ENCODE assay signal across 9 mouse cellular contexts in genomic region chr1:74362325-74363229, GRCm38 (mm10). TPM values are rescaled to one million over a fixed set of nuclear protein-coding genes. Genes with fewer than 3 reads are reported as not detected.
A peak's percentile ranks its signal among the peaks of the same experiment; 100 is the strongest.
DNase-seq lines count a peak whose midpoint lies in the region; ATAC-seq and TF ChIP-seq lines count a peak whose summit lies in the region.
"Had no signal": no experiment of that assay in that cellular context is flagged by ENCODE, and none has a peak within 500 bp of the region (broad histone marks: within the 10 kb centered on the region; RNA-seq: fewer than 3 reads in every experiment).

No protein-coding gene starts in this region.

- 0 out of 2 replicates have a peak overlapping the region, but pooled peaks have one; percentile 19 for H3K9ac ChIP-seq in limb, embryonic 13.5 days

- intact Hi-C loops in left cerebral cortex, adult 2 months (cut with DNase I), result loop anchor here (5.0 kb wide), 2 partner anchors 75 to 155 kb away; no protein-coding TSS in a partner anchor
- intact Hi-C loops in left cerebral cortex, postnatal 36 days (cut with DNase I), result loop anchor here (2.0 to 10.0 kb wide), 2 partner anchors 50 to 158 kb away; no protein-coding TSS in a partner anchor

- H3K27ac ChIP-seq in left cerebral cortex, adult 2 months, result peak overlapping the region; percentile 44; the same call in 1 of the 2 replicates
- peak overlapping the region; percentile 61; the same call in 1 of the 2 replicates for H3K27ac ChIP-seq in limb, embryonic 13.5 days

- WGBS in limb, embryonic 13.5 days, result 61% methylated on average over 17 of the region's 17 CpGs

- H3K36me3 ChIP-seq in limb, embryonic 13.5 days, result no peaks in the 10 kb centered on the region

- H3K4me2 ChIP-seq in limb, embryonic 13.5 days (replicated peaks), result peak overlapping the region; percentile 43

- H3K9me3 ChIP-seq in limb, embryonic 13.5 days, result no peaks in the 10 kb centered on the region

- 0 out of 2 replicates have a peak, but pooled peaks cover under 1% of the 10 kb centered on the region for H3K27me3 ChIP-seq in limb, embryonic 13.5 days

- no peak for TF ChIP-seq CTCF in left cerebral cortex, adult 2 months (IDR thresholded peaks at IDR 0.05)

- H3K4me1 ChIP-seq in limb, embryonic 13.5 days, result peaks cover 15% of the 10 kb centered on the region

- DNase-seq in frontal cortex, postnatal 14 days (ENCODE audit: low spot score in 2 of 2), result no peak
- no peak for DNase-seq in left cerebral cortex, adult 2 months (ENCODE audit: extremely low spot score in 1 of 2, low spot score in 2 of 2)
- no peak for DNase-seq in left cerebral cortex, postnatal 36 days (ENCODE audit: low spot score in 2 of 2)
- peak; percentile 59 for DNase-seq in brain, adult 2 months (ENCODE audit: low read depth, low spot score)
- DNase-seq in ovary, postnatal 36 days (ENCODE audit: low spot score), result no peak

- peak; percentile 55 for ATAC-seq in frontal cortex, adult (ENCODE audit: low TSS enrichment)
- no peak for ATAC-seq in limb, embryonic 13.5 days (ENCODE audit: low FRiP score, low read depth)
- no peak for ATAC-seq in erythroblast, adult 5-6 weeks (replicated peaks; ENCODE audit: low FRiP score, poor library complexity, severe bottlenecking)

- peak overlapping the region; percentile 6; the same call in 1 of the 2 replicates for H3K4me3 ChIP-seq in left cerebral cortex, adult 2 months
- peak overlapping the region; percentile 16 for H3K4me3 ChIP-seq in limb, embryonic 13.5 days

RNA-seq across cellular contexts. Expression of gene Catip, which starts 0.7 kb away (rescaled TPM):
- total RNA-seq in left cerebral cortex, adult 2 months (2021), result 1 to 10 TPM in 1 of 2 experiments, under 1 TPM in 1; 0.54 to 1.9 TPM
- 1 to 10 TPM; 1.3 TPM for total RNA-seq in left cerebral cortex, postnatal 36 days (2021)
- 1.2 and 1.5 TPM in 2 replicates for polyA plus RNA-seq in limb, embryonic 13.5 days (2015; fragmentation: Nextera tagmentation; extraction: Ambion mirVana)
- total RNA-seq in erythroblast, adult 5-6 weeks (2015; ENCODE audit: low replicate concordance), result not detected in 2 replicates
- not detected in 2 replicates for total RNA-seq in erythroblast, adult 5-6 weeks (2017; ENCODE audit: low replicate concordance)
- polyA plus RNA-seq: C2C12 had no signal

RNA-seq across cellular contexts. Expression of gene Slc11a1, which starts 12.4 kb away (rescaled TPM):
- 1 to 10 TPM; 5.0 to 5.4 TPM for total RNA-seq in left cerebral cortex, adult 2 months (2021)
- total RNA-seq in left cerebral cortex, postnatal 36 days (2021), result 1 to 10 TPM; 2.6 to 5.1 TPM
- 2.4 and 2.9 TPM in 2 replicates for polyA plus RNA-seq in limb, embryonic 13.5 days (2015; fragmentation: Nextera tagmentation; extraction: Ambion mirVana)
- 20.2 and 37.0 TPM in 2 replicates for total RNA-seq in erythroblast, adult 5-6 weeks (2015; ENCODE audit: low replicate concordance)
- 3.0 and 12.7 TPM in 2 replicates for total RNA-seq in erythroblast, adult 5-6 weeks (2017; ENCODE audit: low replicate concordance)

RNA-seq across cellular contexts. Expression of gene Ctdsp1, which starts 28.7 kb away (rescaled TPM):
- 10 to 100 TPM; 21.6 to 25.6 TPM for total RNA-seq in left cerebral cortex, adult 2 months (2021)
- 10 to 100 TPM; 23.0 to 25.2 TPM for total RNA-seq in left cerebral cortex, postnatal 36 days (2021)
- 87.5 and 90.9 TPM in 2 replicates for polyA plus RNA-seq in limb, embryonic 13.5 days (2015; fragmentation: Nextera tagmentation; extraction: Ambion mirVana)
- total RNA-seq in erythroblast, adult 5-6 weeks (2015; ENCODE audit: low replicate concordance), result 30.7 and 40.5 TPM in 2 replicates
- total RNA-seq in erythroblast, adult 5-6 weeks (2017; ENCODE audit: low replicate concordance), result 10.5 and 22.8 TPM in 2 replicates

RNA-seq across cellular contexts. Expression of gene Vil1, which starts 46.6 kb away (rescaled TPM):
- 1 to 10 TPM in 1 of 2 experiments, under 1 TPM in 1; 0.30 to 1.0 TPM for total RNA-seq in left cerebral cortex, adult 2 months (2021)
- total RNA-seq in left cerebral cortex, postnatal 36 days (2021), result 1 to 10 TPM in 1 of 2 experiments, under 1 TPM in 1; 0.39 to 1.1 TPM
- polyA plus RNA-seq in limb, embryonic 13.5 days (2015; fragmentation: Nextera tagmentation; extraction: Ambion mirVana), result 0.17 and 0.20 TPM in 2 replicates
- total RNA-seq in erythroblast, adult 5-6 weeks (2015; ENCODE audit: low replicate concordance), result not detected in 2 replicates
- not detected in 2 replicates for total RNA-seq in erythroblast, adult 5-6 weeks (2017; ENCODE audit: low replicate concordance)

RNA-seq across cellular contexts. Expression of gene Tmbim1, which starts 57.2 kb away (rescaled TPM):
- 10 to 100 TPM; 19.4 to 22.0 TPM for total RNA-seq in left cerebral cortex, adult 2 months (2021)
- total RNA-seq in left cerebral cortex, postnatal 36 days (2021), result 10 to 100 TPM; 21.5 to 26.4 TPM
- polyA plus RNA-seq in limb, embryonic 13.5 days (2015; fragmentation: Nextera tagmentation; extraction: Ambion mirVana), result 30.6 and 31.7 TPM in 2 replicates
- 2.1 and 4.2 TPM in 2 replicates for total RNA-seq in erythroblast, adult 5-6 weeks (2015; ENCODE audit: low replicate concordance)
- total RNA-seq in erythroblast, adult 5-6 weeks (2017; ENCODE audit: low replicate concordance), result 1.9 and 2.6 TPM in 2 replicates
